Mouse (Mus musculus) limb, embryonic 13.5 days (tissue): ENCODE results near the gene Mpp5. TPM values are rescaled to one million over a fixed set of nuclear protein-coding genes. Genes with fewer than 3 reads are reported as not detected.
A peak's percentile ranks its signal among the peaks of the same experiment; 100 is the strongest.

ENCODE experiments used
- ATAC-seq: fragments of 200-750 bp; cut with Nextera tagmentation; 2 replicates; pipeline ENCODE4 v1.8.0; 2017; ENCODE audit warnings: low read depth, moderate number of reproducible peaks, moderate TSS enrichment; ENCODE audit not compliant: low FRiP score
- H3K27ac ChIP-seq: fragments of 300-500 bp; sonication (generic); 2 replicates; pipeline ENCODE4 v1.5.1; 2015; ENCODE audit warnings: inconsistent platforms, mild to moderate bottlenecking, moderate library complexity
- H3K27me3 ChIP-seq: fragments of 300-500 bp; sonication (generic); 2 replicates; pipeline ENCODE4 v1.6.1; 2015; ENCODE audit warnings: mild to moderate bottlenecking, inconsistent platforms
- H3K36me3 ChIP-seq: fragments of 300-500 bp; sonication (generic); 2 replicates; pipeline ENCODE4 v1.6.1; 2015; ENCODE audit warnings: inconsistent platforms, mild to moderate bottlenecking, moderate library complexity
- H3K4me1 ChIP-seq: fragments of 300-500 bp; sonication (generic); 2 replicates; pipeline ENCODE4 v1.6.1; 2015; ENCODE audit warnings: inconsistent platforms
- H3K4me2 ChIP-seq: fragments of 300-500 bp; sonication (generic); replicated peaks from 2 replicates; pipeline ENCODE4 v1.6.1; 2015; ENCODE audit warnings: inconsistent platforms, mild to moderate bottlenecking, moderate library complexity
- H3K4me3 ChIP-seq: fragments of 300-500 bp; sonication (generic); 2 replicates; pipeline ENCODE4 v1.5.1; 2015; ENCODE audit warnings: moderate library complexity, mild to moderate bottlenecking, inconsistent platforms
- H3K9ac ChIP-seq: fragments of 300-500 bp; sonication (generic); 2 replicates; pipeline ENCODE4 v1.6.1; 2015; ENCODE audit warnings: mild to moderate bottlenecking, inconsistent platforms
- H3K9me3 ChIP-seq: fragments of 300-500 bp; sonication (generic); 2 replicates; pipeline ENCODE4 v1.6.1; 2016; ENCODE audit warnings: inconsistent platforms
- WGBS: fragments of 180-500 bp; shearing (Covaris S2); methylation state at CpG from one replicate; pipeline ENCODE4 v1.1.7; 2015; 5-methylcytosine and 5-hydroxymethylcytosine counted together
- polyA plus RNA-seq: library from polyadenylated mRNA; unstranded; fragments of >200 nt; fragmentation: Nextera tagmentation; extraction: Ambion mirVana; gene quantifications from 2 replicates; pipeline ENCODE4 v1.2.1, GENCODE M21; 2015

Gene Mpp5
- polyA plus RNA-seq, 1 experiment from 2014 or later = 20.0 TPM

GRCm38 (mm10) chr12:78777916-78778315 is 29.2 kb downstream of the Mpp5 start:
- ATAC-seq = no peak
- H3K9me3 ChIP-seq = no peaks in the 10 kb centered on the region
- 36% methylated on average over 2 of the region's 2 CpGs for WGBS
- no peak overlapping the region for H3K27ac ChIP-seq
- H3K36me3 ChIP-seq = no peaks in the 10 kb centered on the region
- no peak overlapping the region for H3K4me3 ChIP-seq
- H3K9ac ChIP-seq = no peak overlapping the region
- H3K4me1 ChIP-seq = peaks cover 5% of the 10 kb centered on the region
- no peaks in the 10 kb centered on the region for H3K27me3 ChIP-seq
- no peak overlapping the region for H3K4me2 ChIP-seq

DNA sequence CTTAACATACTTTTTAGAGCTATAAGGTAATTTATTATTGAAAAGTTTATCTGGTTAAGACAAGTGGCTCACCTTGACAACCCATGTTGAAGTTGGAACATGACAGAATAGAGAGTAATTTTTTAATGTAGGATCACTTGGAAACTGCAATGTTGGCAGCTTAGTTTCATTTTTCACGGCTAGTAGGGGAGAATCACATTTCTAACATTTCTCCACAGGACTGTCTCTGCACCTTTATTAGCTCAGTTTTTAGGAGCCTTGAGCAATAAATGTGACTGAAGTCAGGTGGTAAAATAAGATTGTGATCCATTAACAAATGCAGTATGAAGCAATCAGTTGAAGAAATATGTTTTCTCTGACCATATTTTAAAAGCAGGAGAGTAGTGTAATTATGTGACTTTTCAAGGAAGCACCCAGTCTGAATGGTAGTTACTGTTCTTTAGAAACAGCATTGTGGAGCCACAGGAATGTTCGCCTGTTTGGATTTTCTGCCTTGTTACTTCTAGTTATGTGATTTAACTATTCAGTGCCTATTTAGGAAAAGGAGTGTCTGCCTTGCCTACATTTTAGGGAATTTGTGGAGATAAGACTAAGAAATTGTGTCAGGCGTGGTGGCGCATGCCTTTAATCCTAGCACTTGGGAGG is 29.8 kb downstream of the Mpp5 start:
- H3K36me3 ChIP-seq = no peaks in the 10 kb centered on the region
- H3K4me2 ChIP-seq = no peak overlapping the region
- ATAC-seq = no peak
- no peaks in the 10 kb centered on the region for H3K27me3 ChIP-seq
- no peak overlapping the region for H3K4me3 ChIP-seq
- WGBS = 68% methylated on average over 4 of the region's 4 CpGs
- H3K9me3 ChIP-seq = no peaks in the 10 kb centered on the region
- H3K4me1 ChIP-seq = peaks cover 5% of the 10 kb centered on the region
- no peak overlapping the region for H3K27ac ChIP-seq
- no peak overlapping the region for H3K9ac ChIP-seq

GRCm38 (mm10) chr12:78788266-78788873 is 39.7 kb downstream of the Mpp5 start:
- no peak overlapping the region for H3K4me3 ChIP-seq
- H3K4me1 ChIP-seq = no peaks in the 10 kb centered on the region
- 39% methylated on average over 3 of the region's 3 CpGs for WGBS
- no peak overlapping the region for H3K27ac ChIP-seq
- H3K9ac ChIP-seq = no peak overlapping the region
- H3K9me3 ChIP-seq = no peaks in the 10 kb centered on the region
- no peaks in the 10 kb centered on the region for H3K27me3 ChIP-seq
- no peaks in the 10 kb centered on the region for H3K36me3 ChIP-seq
- ATAC-seq = no peak
- no peak overlapping the region for H3K4me2 ChIP-seq

GRCm38 (mm10) chr12:78790791-78791190 is 42.1 kb downstream of the Mpp5 start:
- no peak overlapping the region for H3K4me2 ChIP-seq
- no peak overlapping the region for H3K4me3 ChIP-seq
- no peaks in the 10 kb centered on the region for H3K36me3 ChIP-seq
- H3K4me1 ChIP-seq = no peaks in the 10 kb centered on the region
- no peak for ATAC-seq
- H3K27ac ChIP-seq = no peak overlapping the region
- WGBS = 59% methylated on average over 2 of the region's 2 CpGs
- no peak overlapping the region for H3K9ac ChIP-seq
- no peaks in the 10 kb centered on the region for H3K9me3 ChIP-seq
- H3K27me3 ChIP-seq = no peaks in the 10 kb centered on the region

- WGBS = 16% methylated on average over 1 of the region's 1 CpGs
- Histone ChIP-seq H3K36me3 (peaks cover 17% of the 10 kb centered on the region), H3K4me3 (no peak overlapping the region), H3K27me3 (no peaks in the 10 kb centered on the region), H3K9me3 (no peaks in the 10 kb centered on the region), H3K27ac (no peak overlapping the region), H3K4me1 (no peaks in the 10 kb centered on the region), H3K9ac (no peak overlapping the region), H3K4me2 (no peak overlapping the region)
- no peak for ATAC-seq
These were observed 45.5 kb downstream of the Mpp5 start for GRCm38 (mm10) chr12:78794236-78794635.

GRCm38 (mm10) chr12:78800036-78800435 is 51.3 kb downstream of the Mpp5 start:
- H3K9ac ChIP-seq = no peak overlapping the region
- no peak for ATAC-seq
- no peak overlapping the region for H3K4me3 ChIP-seq
- no peak overlapping the region for H3K4me2 ChIP-seq
- H3K27me3 ChIP-seq = no peaks in the 10 kb centered on the region
- no peaks in the 10 kb centered on the region for H3K9me3 ChIP-seq
- WGBS = 86% methylated on average over 3 of the region's 3 CpGs
- H3K27ac ChIP-seq = no peak overlapping the region
- peaks cover 22% of the 10 kb centered on the region for H3K36me3 ChIP-seq
- H3K4me1 ChIP-seq = no peaks in the 10 kb centered on the region

DNA sequence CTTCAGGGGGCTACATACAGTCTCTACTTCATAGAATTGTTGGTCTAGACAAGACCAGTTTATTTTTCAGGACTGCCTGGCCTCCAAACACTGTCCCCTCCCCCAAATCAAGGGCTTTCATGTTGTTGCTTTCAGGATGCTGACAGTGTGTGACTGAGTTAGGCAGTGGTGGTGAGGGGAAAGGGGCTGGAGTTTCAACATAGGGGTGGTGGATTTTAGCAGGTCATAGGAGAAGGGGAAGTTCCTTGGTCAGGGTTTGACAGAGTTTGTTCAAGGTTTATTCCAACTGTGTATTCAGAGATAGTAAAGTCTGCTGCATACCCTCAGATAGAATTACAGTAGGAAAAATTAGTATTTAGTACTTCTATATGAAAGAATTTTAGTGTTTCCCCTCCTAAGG is 53.1 kb downstream of the Mpp5 start:
- Histone ChIP-seq H3K4me2 (no peak overlapping the region), H3K36me3 (peaks cover 22% of the 10 kb centered on the region), H3K27me3 (no peaks in the 10 kb centered on the region), H3K27ac (no peak overlapping the region), H3K4me3 (no peak overlapping the region), H3K9me3 (no peaks in the 10 kb centered on the region), H3K9ac (no peak overlapping the region), H3K4me1 (no peaks in the 10 kb centered on the region)
- no peak for ATAC-seq

GRCm38 (mm10) chr12:78814437-78814836 is 65.7 kb downstream of the Mpp5 start:
- Histone ChIP-seq H3K4me2 (no peak overlapping the region), H3K9ac (no peak overlapping the region), H3K27me3 (no peaks in the 10 kb centered on the region), H3K9me3 (no peaks in the 10 kb centered on the region), H3K4me1 (no peaks in the 10 kb centered on the region), H3K36me3 (peaks cover 9% of the 10 kb centered on the region; the same call in 1 of the 2 replicates), H3K4me3 (no peak overlapping the region), H3K27ac (no peak overlapping the region)
- ATAC-seq = no peak

DNA sequence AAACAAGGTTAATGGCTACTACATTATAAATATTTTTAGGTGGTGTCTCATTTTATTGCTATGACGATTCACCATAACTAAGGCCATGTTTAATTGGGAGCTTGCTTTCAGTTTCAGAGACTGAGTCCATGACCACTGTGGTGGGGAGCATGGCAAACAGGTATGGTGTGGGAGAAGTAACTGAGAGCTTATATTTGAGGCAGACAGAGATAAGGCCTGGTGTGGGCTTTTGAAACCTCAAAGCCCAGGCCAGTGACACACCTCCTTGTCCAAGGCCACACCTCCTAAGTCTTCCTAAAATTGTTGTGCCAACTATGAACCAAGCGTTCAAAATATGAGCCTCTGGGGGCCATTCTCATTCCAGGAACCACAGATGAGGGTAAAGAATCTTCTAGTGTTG is 85.8 kb downstream of the Mpp5 start:
- peaks cover 52% of the 10 kb centered on the region for H3K36me3 ChIP-seq
- no peak overlapping the region for H3K9ac ChIP-seq
- no peak for ATAC-seq
- no peak overlapping the region for H3K27ac ChIP-seq
- 83% methylated on average over 2 of the region's 2 CpGs for WGBS
- H3K27me3 ChIP-seq = no peaks in the 10 kb centered on the region
- no peaks in the 10 kb centered on the region for H3K4me1 ChIP-seq
- H3K4me3 ChIP-seq = no peak overlapping the region
- H3K4me2 ChIP-seq = no peak overlapping the region
- H3K9me3 ChIP-seq = no peaks in the 10 kb centered on the region

- Histone ChIP-seq H3K9me3 (no peaks in the 10 kb centered on the region), H3K4me1 (no peaks in the 10 kb centered on the region), H3K9ac (no peak overlapping the region), H3K4me2 (no peak overlapping the region), H3K27ac (no peak overlapping the region), H3K4me3 (no peak overlapping the region), H3K36me3 (peaks cover 69% of the 10 kb centered on the region), H3K27me3 (no peaks in the 10 kb centered on the region)
- no peak for ATAC-seq
- 87% methylated on average over 4 of the region's 4 CpGs for WGBS
These were observed 91.2 kb downstream of the Mpp5 start for GRCm38 (mm10) chr12:78839906-78840305.

GRCm38 (mm10) chr12:78842429-78842828 is 93.7 kb downstream of the Mpp5 start:
- Histone ChIP-seq H3K4me1 (no peaks in the 10 kb centered on the region), H3K4me2 (no peak overlapping the region), H3K27ac (no peak overlapping the region), H3K36me3 (peaks cover 61% of the 10 kb centered on the region), H3K9ac (no peak overlapping the region), H3K27me3 (no peaks in the 10 kb centered on the region), H3K9me3 (no peaks in the 10 kb centered on the region), H3K4me3 (no peak overlapping the region)
- ATAC-seq = no peak
- WGBS = 85% methylated on average over 1 of the region's 1 CpGs

DNA sequence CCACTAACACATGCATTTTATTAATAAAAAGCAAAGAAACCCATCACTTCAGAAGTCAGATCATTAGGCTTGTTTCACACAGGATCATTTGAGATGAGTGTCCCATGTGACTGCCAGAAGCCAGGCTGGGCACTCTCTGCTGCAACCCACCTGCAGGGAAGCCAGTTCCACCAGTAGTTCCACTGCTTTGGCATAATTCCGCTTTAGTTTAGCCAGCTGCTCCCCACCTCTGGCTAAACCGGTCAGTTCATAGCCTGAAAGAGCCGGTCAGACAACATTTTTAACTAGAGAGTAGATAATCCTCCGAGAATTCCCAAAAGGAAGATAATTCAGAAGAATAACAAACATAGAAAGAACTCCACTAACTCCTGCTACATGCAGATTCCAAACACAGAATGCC is 99.5 kb downstream of the Mpp5 start:
- Histone ChIP-seq H3K36me3 (peaks cover 54% of the 10 kb centered on the region), H3K27me3 (no peaks in the 10 kb centered on the region), H3K4me2 (no peak overlapping the region), H3K9me3 (no peaks in the 10 kb centered on the region), H3K9ac (no peak overlapping the region), H3K4me1 (no peaks in the 10 kb centered on the region), H3K4me3 (no peak overlapping the region), H3K27ac (no peak overlapping the region)
- 93% methylated on average over 4 of the region's 4 CpGs for WGBS
- ATAC-seq = no peak

GRCm38 (mm10) chr12:78860921-78861495 is 112.3 kb downstream of the Mpp5 start:
- Histone ChIP-seq H3K27ac (0 out of 2 replicates have a peak overlapping the region, but pooled peaks have one; percentile 28), H3K4me2 (peak overlapping the region; percentile 90), H3K4me1 (peaks cover 21% of the 10 kb centered on the region), H3K27me3 (no peaks in the 10 kb centered on the region), H3K36me3 (peaks cover 11% of the 10 kb centered on the region; the same call in 1 of the 2 replicates), H3K9me3 (no peaks in the 10 kb centered on the region), H3K4me3 (peak overlapping the region; percentile 90), H3K9ac (peak overlapping the region; percentile 81)
- ATAC-seq = peak; percentile 38
- WGBS = 1% methylated on average over 30 of the region's 30 CpGs
